Mouse (Mus musculus): ENCODE data around the gene Cdh23.

Gene Cdh23

GRCm38 (mm10) chr10:60706268-60706667 is 10.0 kb upstream of the Cdh23 start:
- DNase-seq: no peak

GRCm38 (mm10) chr10:60705134-60705533 is 8.8 kb upstream of the Cdh23 start:
- DNase-seq: no peak

- no peak for DNase-seq
These were observed 1.5 kb upstream of the Cdh23 start for GRCm38 (mm10) chr10:60697775-60698174.

- peak; percentile 78 to 80 for DNase-seq
These were observed 685 bp upstream of the Cdh23 start for GRCm38 (mm10) chr10:60696975-60697374.

GRCm38 (mm10) chr10:60691671-60692390 is 4.5 kb downstream of the Cdh23 start:
- peak; percentile 71 to 89 for DNase-seq

- DNase-seq: peak; percentile 35 to 65
These were observed 5.3 kb downstream of the Cdh23 start for GRCm38 (mm10) chr10:60690960-60691359.

GRCm38 (mm10) chr10:60689396-60689795 is 6.9 kb downstream of the Cdh23 start:
- DNase-seq: no peak

- peak; percentile 65 to 72 for DNase-seq
These were observed 9.1 kb downstream of the Cdh23 start for GRCm38 (mm10) chr10:60687011-60687776.

GRCm38 (mm10) chr10:60686641-60686975 is 9.7 kb downstream of the Cdh23 start:
- no peak for DNase-seq

GRCm38 (mm10) chr10:60685764-60686640 is 10.3 kb downstream of the Cdh23 start:
- DNase-seq: peak in 1 of 2 experiments; percentile 24

- no peak for DNase-seq
These were observed 17.4 kb downstream of the Cdh23 start for GRCm38 (mm10) chr10:60678926-60679325.

- DNase-seq: no peak
These were observed 19.0 kb downstream of the Cdh23 start for GRCm38 (mm10) chr10:60677319-60677718.

- DNase-seq: no peak
These were observed 26.1 kb downstream of the Cdh23 start for GRCm38 (mm10) chr10:60670166-60670565.

GRCm38 (mm10) chr10:60668591-60668990 is 27.7 kb downstream of the Cdh23 start:
- no peak for DNase-seq

GRCm38 (mm10) chr10:60660986-60661385 is 35.3 kb downstream of the Cdh23 start:
- DNase-seq: no peak

GRCm38 (mm10) chr10:60659450-60660020 is 36.8 kb downstream of the Cdh23 start:
- DNase-seq: no peak

- DNase-seq: no peak
These were observed 38.1 kb downstream of the Cdh23 start for GRCm38 (mm10) chr10:60658176-60658575.

- DNase-seq: no peak
These were observed 42.6 kb downstream of the Cdh23 start for GRCm38 (mm10) chr10:60653675-60654074.

- no peak for DNase-seq
These were observed 43.2 kb downstream of the Cdh23 start for GRCm38 (mm10) chr10:60653106-60653505.

- no peak for DNase-seq
These were observed 52.1 kb downstream of the Cdh23 start for GRCm38 (mm10) chr10:60644079-60644641.

- no peak for DNase-seq
These were observed 57.0 kb downstream of the Cdh23 start for GRCm38 (mm10) chr10:60639291-60639690.

- no peak for DNase-seq
These were observed 60.6 kb downstream of the Cdh23 start for GRCm38 (mm10) chr10:60635568-60636295.
